Mouse (Mus musculus) midbrain, embryonic 16.5 days (tissue): ENCODE data around the gene Gm3415. TPM values are rescaled to one million over a fixed set of nuclear protein-coding genes. Genes with fewer than 3 reads are reported as not detected.

Experiments used
- polyA plus RNA-seq: library from polyadenylated mRNA; unstranded; fragments of >200 nt; fragmentation: Nextera tagmentation; extraction: Ambion mirVana; gene quantifications from 2 replicates; pipeline ENCODE4 v1.2.1, GENCODE M21; 2015

Gene Gm3415
- polyA plus RNA-seq, 1 experiment from 2014 or later = not detected

Other genes starting within 250 kb of the Gm3415 start
- 21.0 and 21.4 TPM in 2 replicates for gene Wasf3, start 171.2 kb upstream of the Gm3415 start, polyA plus RNA-seq
- not detected in 2 replicates for gene Gm6408, start 74.2 kb upstream of the Gm3415 start, polyA plus RNA-seq
- not detected in 2 replicates for gene Gm6370, start 64.8 kb upstream of the Gm3415 start, polyA plus RNA-seq
- not detected in 2 replicates for gene 4930449I24Rik, start 53.7 kb upstream of the Gm3415 start, polyA plus RNA-seq
- not detected in 2 replicates for gene Gm3402, start 42.0 kb upstream of the Gm3415 start, polyA plus RNA-seq
- not detected in 2 replicates for gene Gm3404, start 30.3 kb upstream of the Gm3415 start, polyA plus RNA-seq
- gene Gm3409, start 18.5 kb upstream of the Gm3415 start, polyA plus RNA-seq = not detected in 2 replicates
- 32.0 and 36.8 TPM in 2 replicates for gene Gpr12, start 29.1 kb downstream of the Gm3415 start, polyA plus RNA-seq
- 14.5 and 16.6 TPM in 2 replicates for gene Usp12, start 238.9 kb downstream of the Gm3415 start, polyA plus RNA-seq